Mouse (Mus musculus) liver, embryonic 13.5 days (tissue): ENCODE measurements around the gene Tmem262. TPM values are rescaled to one million over a fixed set of nuclear protein-coding genes. Genes with fewer than 3 reads are reported as not detected.

Experiments used
- ATAC-seq: fragments of 200-750 bp; cut with Nextera tagmentation; 2 replicates; pipeline ENCODE4 v1.8.0; 2017; ENCODE audit warnings: low read depth, mild to moderate bottlenecking, moderate number of reproducible peaks, moderate library complexity
- DNase-seq: peaks from one replicate; pipeline ENCODE4 v3.0.0; 2022
- H3K27ac ChIP-seq: fragments of 300-500 bp; sonication (generic); 2 replicates; pipeline ENCODE4 v1.5.1; 2015; ENCODE audit warnings: moderate library complexity, mild to moderate bottlenecking, inconsistent platforms
- H3K27me3 ChIP-seq: fragments of 300-500 bp; sonication (generic); 2 replicates; pipeline ENCODE4 v1.6.1; 2015; ENCODE audit warnings: mild to moderate bottlenecking, inconsistent platforms
- H3K36me3 ChIP-seq: fragments of 300-500 bp; sonication (generic); 2 replicates; pipeline ENCODE4 v1.6.1; 2015; ENCODE audit warnings: mild to moderate bottlenecking, inconsistent platforms
- H3K4me1 ChIP-seq: fragments of 300-500 bp; sonication (generic); replicated peaks from 2 replicates; pipeline ENCODE4 v1.6.1; 2015; ENCODE audit warnings: inconsistent platforms
- H3K4me2 ChIP-seq: fragments of 300-500 bp; sonication (generic); 2 replicates; pipeline ENCODE4 v1.6.1; 2015; ENCODE audit warnings: inconsistent platforms, mild to moderate bottlenecking, moderate library complexity
- H3K4me3 ChIP-seq: fragments of 300-500 bp; sonication (generic); replicated peaks from 2 replicates; pipeline ENCODE4 v1.5.1; 2015; ENCODE audit warnings: mild to moderate bottlenecking, inconsistent platforms
- H3K9ac ChIP-seq: fragments of 300-500 bp; sonication (generic); 2 replicates; pipeline ENCODE4 v1.6.1; 2015; ENCODE audit warnings: mild to moderate bottlenecking, inconsistent platforms
- H3K9me3 ChIP-seq: fragments of 300-500 bp; sonication (generic); replicated peaks from 2 replicates; pipeline ENCODE4 v1.6.1; 2016; ENCODE audit warnings: inconsistent platforms
- WGBS: fragments of 180-500 bp; shearing (Covaris S2); methylation state at CpG from one replicate; pipeline ENCODE4 v1.1.7; 2015; ENCODE audit not compliant: insufficient replicate concordance; 5-methylcytosine and 5-hydroxymethylcytosine counted together
- microRNA-seq: library from miRNA; unstranded; fragments of <30 nt; microRNA quantifications from one replicate; pipeline ENCODE4, GENCODE M21; 2016
- polyA plus RNA-seq: library from polyadenylated mRNA; unstranded; fragments of >200 nt; fragmentation: Nextera tagmentation; extraction: Ambion mirVana; gene quantifications from 2 replicates; pipeline ENCODE4 v1.2.1, GENCODE M21; 2015

The Tmem262 gene
- polyA plus RNA-seq, 1 experiment from 2014 or later, result not detected

DNA sequence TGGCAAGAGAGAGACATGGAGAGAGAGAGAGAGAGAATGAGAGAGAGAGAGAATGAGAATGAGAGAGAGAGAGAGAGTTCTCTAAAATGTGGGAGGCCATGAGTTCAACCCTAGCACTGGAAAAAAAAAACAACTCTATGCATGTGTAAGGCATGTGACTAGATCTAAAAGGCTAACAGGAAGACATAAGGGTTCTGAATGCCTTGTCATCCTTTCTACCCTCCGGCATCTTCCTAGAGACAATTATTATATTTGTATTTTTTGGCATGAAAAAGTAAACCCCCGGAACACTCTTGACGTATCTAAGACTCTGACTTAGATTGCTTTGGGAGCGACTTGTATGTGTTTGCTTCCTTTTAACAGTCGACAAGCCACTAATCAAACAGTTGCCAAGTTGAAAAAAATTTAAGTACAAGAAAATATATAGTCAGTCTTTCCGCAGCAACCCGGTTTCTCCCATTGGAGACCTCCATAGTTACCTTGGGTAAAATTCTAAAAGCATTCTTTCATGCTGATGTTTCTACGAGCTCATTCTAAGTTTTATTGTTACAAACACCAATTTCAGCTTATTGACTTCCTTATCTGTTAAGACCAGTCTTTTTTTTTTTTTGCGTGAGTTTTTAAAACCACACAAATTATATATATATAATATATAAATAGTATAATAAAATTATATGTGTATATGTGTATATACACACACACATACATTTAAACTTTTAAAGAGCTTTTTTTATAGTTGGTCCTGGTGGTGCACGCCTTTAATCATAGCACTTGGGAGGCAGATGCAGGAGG, 47.2 kb downstream of the Tmem262 start:
- Histone ChIP-seq H3K4me1 (peaks cover 57% of the 10 kb centered on the region), H3K9me3 (no peaks in the 10 kb centered on the region)
- DNase-seq, result no peak

GRCm38 (mm10) chr19:6127760-6128341, 48.0 kb downstream of the Tmem262 start, which contains the start of gene Snx15:
TSS of gene Snx15 (minus strand) at chr19:6128304.
- peaks cover 10% of the 10 kb centered on the region for H3K36me3 ChIP-seq
- DNase-seq (peak; percentile 95), ATAC-seq (peak; percentile 82)
- peaks cover 62% of the 10 kb centered on the region for H3K4me1 ChIP-seq
- H3K4me3 ChIP-seq, result peak within 1 kb of the TSS; percentile 71
- H3K9ac ChIP-seq, result peak within 1 kb of the TSS; percentile 82
- no peaks in the 10 kb centered on the region for H3K9me3 ChIP-seq
- peak within 1 kb of the TSS; percentile 71 for H3K4me2 ChIP-seq
- no peaks in the 10 kb centered on the region for H3K27me3 ChIP-seq
- peak within 1 kb of the TSS; percentile 96 for H3K27ac ChIP-seq
- WGBS, result under 1% methylated on average over 32 of the region's 32 CpGs

More for the DNA sequence above, 47.2 kb downstream of the Tmem262 start:
- 60% methylated on average over 10 of the region's 10 CpGs for WGBS
- Histone ChIP-seq H3K36me3 (peaks cover 13% of the 10 kb centered on the region), H3K4me2 (peak overlapping the region; percentile 71), H3K4me3 (peak overlapping the region; percentile 71), H3K27ac (peak overlapping the region; percentile 96), H3K9ac (peak overlapping the region; percentile 82), H3K27me3 (no peaks in the 10 kb centered on the region)
- ATAC-seq, result no peak

Small RNAs within 50 kb of the gene (microRNA-seq; reads per million reads assigned to microRNA genes)
- 1.2 reads per million for gene Mir6988

Other genes starting within 250 kb of the Tmem262 start
- 13.9 and 15.8 TPM in 2 replicates for gene Frmd8, start 204.8 kb upstream of the Tmem262 start, polyA plus RNA-seq
- 5.7 and 6.8 TPM in 2 replicates for gene Slc25a45, start 202.2 kb upstream of the Tmem262 start, polyA plus RNA-seq
- 2.5 TPM in 2 replicates for gene Tigd3, start 185.9 kb upstream of the Tmem262 start, polyA plus RNA-seq
- 56.7 and 60.0 TPM in 2 replicates for gene Dpf2, start 167.0 kb upstream of the Tmem262 start, polyA plus RNA-seq
- gene Cdc42ep2, start 155.2 kb upstream of the Tmem262 start, polyA plus RNA-seq, result 2.7 and 3.0 TPM in 2 replicates
- 62.2 and 69.8 TPM in 2 replicates for gene Pola2, start 115.8 kb upstream of the Tmem262 start, polyA plus RNA-seq
- gene Slc22a20, start 93.9 kb upstream of the Tmem262 start, polyA plus RNA-seq, result not detected in 2 replicates
- gene Capn1, start 64.1 kb upstream of the Tmem262 start, polyA plus RNA-seq, result 21.9 and 26.3 TPM in 2 replicates
- gene Syvn1, start 33.5 kb upstream of the Tmem262 start, polyA plus RNA-seq, result 11.6 and 13.9 TPM in 2 replicates
- 50.2 and 59.4 TPM in 2 replicates for gene Mrpl49, start 22.2 kb upstream of the Tmem262 start, polyA plus RNA-seq
- gene Fau, start 22.2 kb upstream of the Tmem262 start, polyA plus RNA-seq, result 639 and 696 TPM in 2 replicates
- gene Znhit2, start 18.8 kb upstream of the Tmem262 start, polyA plus RNA-seq, result 22.1 and 23.2 TPM in 2 replicates
- gene Tm7sf2, start 11.7 kb upstream of the Tmem262 start, polyA plus RNA-seq, result 30.6 and 33.2 TPM in 2 replicates
- gene Vps51, start 2.8 kb upstream of the Tmem262 start, polyA plus RNA-seq, result 29.1 and 31.6 TPM in 2 replicates
- 0.49 and 0.80 TPM in 2 replicates for gene Gm28374, start 2.2 kb downstream of the Tmem262 start, polyA plus RNA-seq
- 22.6 and 23.5 TPM in 2 replicates for gene Zfpl1, start 4.9 kb downstream of the Tmem262 start, polyA plus RNA-seq
- gene Cdca5, start 5.0 kb downstream of the Tmem262 start, polyA plus RNA-seq, result 34.2 and 39.3 TPM in 2 replicates
- gene AC131692.1, start 14.4 kb downstream of the Tmem262 start, polyA plus RNA-seq, result 0.30 and 0.32 TPM in 2 replicates
- gene Naaladl1, start 25.7 kb downstream of the Tmem262 start, polyA plus RNA-seq, result 2.2 and 2.6 TPM in 2 replicates
- gene Sac3d1, start 38.6 kb downstream of the Tmem262 start, polyA plus RNA-seq, result 27.5 and 27.9 TPM in 2 replicates
- 46.5 and 48.5 TPM in 2 replicates for gene Snx15, start 48.3 kb downstream of the Tmem262 start, polyA plus RNA-seq
- gene Batf2, start 61.0 kb downstream of the Tmem262 start, polyA plus RNA-seq, result 0.12 and 0.29 TPM in 2 replicates
- 37.1 and 38.0 TPM in 2 replicates for gene Arl2, start 61.5 kb downstream of the Tmem262 start, polyA plus RNA-seq
- not detected in 2 replicates for gene Majin, start 104.4 kb downstream of the Tmem262 start, polyA plus RNA-seq
- 0.17 TPM in 1 of 2 replicates, not detected in the other for gene Gpha2, start 146.3 kb downstream of the Tmem262 start, polyA plus RNA-seq
- 3.5 and 4.9 TPM in 2 replicates for gene Ppp2r5b, start 155.8 kb downstream of the Tmem262 start, polyA plus RNA-seq
- 4.1 and 4.8 TPM in 2 replicates for gene Atg2a, start 161.6 kb downstream of the Tmem262 start, polyA plus RNA-seq
- 68.8 and 72.6 TPM in 2 replicates for gene Ehd1, start 196.7 kb downstream of the Tmem262 start, polyA plus RNA-seq
- 0.14 and 0.16 TPM in 2 replicates for gene Cdc42bpg, start 226.4 kb downstream of the Tmem262 start, polyA plus RNA-seq